Mouse (Mus musculus) layer of hippocampus, adult 2 months (tissue): ENCODE measurements around the gene Ptgds. TPM values are rescaled to one million over a fixed set of nuclear protein-coding genes. Genes with fewer than 3 reads are reported as not detected.
A peak's percentile ranks its signal among the peaks of the same experiment; 100 is the strongest.

ENCODE experiments used
- DNase-seq, 2 experiments: peaks; one replicate each; pipeline ENCODE4 v3.0.0; 2022; ENCODE audit warnings: low spot score in 2 of 2
- H3K27ac ChIP-seq: fragments of 200-600 bp; 2 replicates; pipeline ENCODE4 v1.8.1; 2022
- H3K4me3 ChIP-seq: fragments of 200-600 bp; 2 replicates; pipeline ENCODE4 v1.8.1; 2022; ENCODE audit warnings: mild to moderate bottlenecking
- CTCF ChIP-seq: fragments of 200-600 bp; conservative IDR thresholded peaks from 2 replicates; pipeline ENCODE4 v1.8.1; 2022; ENCODE audit warnings: antibody characterized with exemption, mild to moderate bottlenecking, moderate library complexity
- microRNA-seq, 2 experiments: library from miRNA; unstranded; fragments of <30 nt; microRNA quantifications; one replicate each; pipeline ENCODE4 v1.2.0; 2021
- total RNA-seq, 2 experiments: library from RNA; stranded (reverse); gene quantifications; 2 replicates each; pipeline ENCODE4 v1.2.3; 2021

Gene Ptgds
- total RNA-seq, 2 experiments from 2014 or later: 541 to 735 TPM

- peak overlapping the region; percentile 95 for H3K27ac ChIP-seq
These were observed 40.2 kb downstream of the Ptgds start for GRCm38 (mm10) chr2:25429435-25430180.

GRCm38 (mm10) chr2:25428442-25429236 lies 41.2 kb downstream of the Ptgds start, which contains the start of gene Abca2:
Gene Abca2, plus strand, starts transcription at chr2:25428703.
- DNase-seq: peak; percentile 95 to 96
- peak within 1 kb of the TSS; percentile 87 for H3K4me3 ChIP-seq
- peak; percentile 92 for TF ChIP-seq CTCF
- peak within 1 kb of the TSS; percentile 95 for H3K27ac ChIP-seq

More at GRCm38 (mm10) chr2:25429435-25430180, 40.2 kb downstream of the Ptgds start:
- H3K4me3 ChIP-seq: peak overlapping the region; percentile 87
- no peak for TF ChIP-seq CTCF
- DNase-seq: no peak

GRCm38 (mm10) chr2:25427256-25427655 lies 42.6 kb downstream of the Ptgds start:
- Histone ChIP-seq H3K4me3 (no peak overlapping the region), H3K27ac (0 out of 2 replicates have a peak overlapping the region, but pooled peaks have one; percentile 14)
- DNase-seq: no peak
- TF ChIP-seq CTCF: no peak

- Histone ChIP-seq H3K4me3 (no peak overlapping the region), H3K27ac (no peak overlapping the region)
- peak; percentile 55 to 73 for DNase-seq
- TF ChIP-seq CTCF: peak; percentile 84
These were observed 43.1 kb downstream of the Ptgds start for GRCm38 (mm10) chr2:25426721-25427191.

GRCm38 (mm10) chr2:25425481-25425880 lies 44.4 kb downstream of the Ptgds start:
- DNase-seq: no peak
- H3K27ac ChIP-seq: no peak overlapping the region

GRCm38 (mm10) chr2:25423626-25424025 lies 46.2 kb downstream of the Ptgds start:
- Histone ChIP-seq H3K4me3 (no peak overlapping the region), H3K27ac (no peak overlapping the region)
- TF ChIP-seq CTCF: no peak
- DNase-seq: no peak

More at GRCm38 (mm10) chr2:25425481-25425880, 44.4 kb downstream of the Ptgds start:
- H3K4me3 ChIP-seq: no peak overlapping the region
- no peak for TF ChIP-seq CTCF

GRCm38 (mm10) chr2:25422587-25423410 lies 47.0 kb downstream of the Ptgds start, which contains the start of gene Fut7:
Gene Fut7, plus strand, starts transcription at chr2:25423267.
- Histone ChIP-seq H3K4me3 (no peak within 1 kb of the TSS), H3K27ac (no peak within 1 kb of the TSS)
- TF ChIP-seq CTCF: no peak
- no peak for DNase-seq

GRCm38 (mm10) chr2:25421896-25422295 lies 48.0 kb downstream of the Ptgds start:
- Histone ChIP-seq H3K4me3 (no peak overlapping the region), H3K27ac (no peak overlapping the region)
- TF ChIP-seq CTCF: peak; percentile 72
- peak in 1 of 2 experiments; percentile 49 for DNase-seq

GRCm38 (mm10) chr2:25417426-25417825 lies 52.4 kb downstream of the Ptgds start:
- no peak for TF ChIP-seq CTCF
- no peak for DNase-seq
- Histone ChIP-seq H3K27ac (no peak overlapping the region), H3K4me3 (no peak overlapping the region)

Small RNA genes within 50 kb of the gene (microRNA-seq; reads per million reads assigned to microRNA genes)
- 4.4 to 5.4 reads per million in 2 experiments for gene Mir3087

Other genes starting within 250 kb of the Ptgds start
- 100 to 1,000 TPM; 305 to 309 TPM for gene Tubb4b, start 245.3 kb downstream of the Ptgds start, total RNA-seq
- not detected for gene Slc34a3, start 235.7 kb downstream of the Ptgds start, total RNA-seq
- not detected for gene Rnf224, start 233.3 kb downstream of the Ptgds start, total RNA-seq
- gene Rnf208, start 227.8 kb downstream of the Ptgds start, total RNA-seq: 100 to 1,000 TPM; 228 to 232 TPM
- not detected for gene Cysrt1, start 227.6 kb downstream of the Ptgds start, total RNA-seq
- 1 to 10 TPM; 2.2 to 2.4 TPM for gene AL732309.1, start 223.2 kb downstream of the Ptgds start, total RNA-seq
- gene Tmem203, start 214.6 kb downstream of the Ptgds start, total RNA-seq: 10 to 100 TPM; 35.1 to 35.8 TPM
- gene Tprn, start 207.4 kb downstream of the Ptgds start, total RNA-seq: 10 to 100 TPM; 21.5 to 23.8 TPM
- gene Ssna1, start 197.6 kb downstream of the Ptgds start, total RNA-seq: 10 to 100 TPM; 64.5 to 69.3 TPM
- gene Anapc2, start 197.6 kb downstream of the Ptgds start, total RNA-seq: 10 to 100 TPM; 84.6 to 84.7 TPM
- gene Tmem210, start 181.9 kb downstream of the Ptgds start, total RNA-seq: not detected
- not detected for gene Lrrc26, start 180.1 kb downstream of the Ptgds start, total RNA-seq
- 100 to 1,000 TPM; 443 to 449 TPM for gene Grin1, start 150.9 kb downstream of the Ptgds start, total RNA-seq
- gene Man1b1, start 137.7 kb downstream of the Ptgds start, total RNA-seq: 10 to 100 TPM; 56.4 to 58.0 TPM
- 10 to 100 TPM; 32.1 to 36.2 TPM for gene Dpp7, start 113.7 kb downstream of the Ptgds start, total RNA-seq
- 10 to 100 TPM; 14.6 to 19.8 TPM for gene Uap1l1, start 104.4 kb downstream of the Ptgds start, total RNA-seq
- 1 to 10 TPM; 3.0 to 4.0 TPM for gene Sapcd2, start 97.7 kb downstream of the Ptgds start, total RNA-seq
- 10 to 100 TPM; 14.6 to 16.6 TPM for gene Entpd2, start 74.2 kb downstream of the Ptgds start, total RNA-seq
- 100 to 1,000 TPM; 429 to 433 TPM for gene Npdc1, start 70.7 kb downstream of the Ptgds start, total RNA-seq
- under 1 TPM in 1 of 2 experiments, not detected in 1; 0.37 TPM for gene Fut7, start 46.8 kb downstream of the Ptgds start, total RNA-seq
- 100 to 1,000 TPM; 159 to 167 TPM for gene Abca2, start 41.3 kb downstream of the Ptgds start, total RNA-seq
- under 1 TPM in 1 of 2 experiments, not detected in 1; 0.49 TPM for gene Clic3, start 13.2 kb downstream of the Ptgds start, total RNA-seq
- 10 to 100 TPM; 55.7 to 62.1 TPM for gene Paxx, start 9.0 kb downstream of the Ptgds start, total RNA-seq
- gene Lcn12, start 23.9 kb upstream of the Ptgds start, total RNA-seq: not detected
- gene Fbxw5, start 30.7 kb upstream of the Ptgds start, total RNA-seq: 100 to 1,000 TPM; 109 to 120 TPM
- 1 to 10 TPM in 1 of 2 experiments, under 1 TPM in 1; 0.97 to 1.5 TPM for gene C8g, start 31.7 kb upstream of the Ptgds start, total RNA-seq
- gene Traf2, start 76.9 kb upstream of the Ptgds start, total RNA-seq: 10 to 100 TPM; 10.9 to 12.0 TPM
- gene Edf1, start 87.8 kb upstream of the Ptgds start, total RNA-seq: 100 to 1,000 TPM; 193 to 200 TPM
- 1 to 10 TPM; 2.8 to 3.5 TPM for gene Mamdc4, start 104.8 kb upstream of the Ptgds start, total RNA-seq
- gene Phpt1, start 105.2 kb upstream of the Ptgds start, total RNA-seq: 10 to 100 TPM; 59.1 to 67.5 TPM
- 100 to 1,000 TPM; 106 to 120 TPM for gene Ajm1, start 111.7 kb upstream of the Ptgds start, total RNA-seq
- 100 to 1,000 TPM; 149 to 151 TPM for gene Rabl6, start 138.5 kb upstream of the Ptgds start, total RNA-seq
- gene Ccdc183, start 147.6 kb upstream of the Ptgds start, total RNA-seq: not detected
- gene Tmem141, start 152.0 kb upstream of the Ptgds start, total RNA-seq: 10 to 100 TPM; 14.1 to 15.4 TPM
- under 1 TPM; 0.79 TPM for gene Fcna, start 158.0 kb upstream of the Ptgds start, total RNA-seq
- not detected for gene Lcn8, start 183.1 kb upstream of the Ptgds start, total RNA-seq
- gene Lcn5, start 187.9 kb upstream of the Ptgds start, total RNA-seq: not detected
- gene Lcn6, start 206.7 kb upstream of the Ptgds start, total RNA-seq: not detected
- not detected for gene Lcn10, start 212.7 kb upstream of the Ptgds start, total RNA-seq
- gene Obp2a, start 230.0 kb upstream of the Ptgds start, total RNA-seq: not detected
- 10 to 100 TPM; 83.7 to 88.9 TPM for gene Bmyc, start 236.7 kb upstream of the Ptgds start, total RNA-seq